Mouse (Mus musculus): ENCODE data around the gene Ing1.
"Not testable (repeated sequence)": the region's sequence is repeated elsewhere in the genome, so short reads cannot be mapped to it uniquely, and the experiment has no call there.

Gene Ing1

DNA sequence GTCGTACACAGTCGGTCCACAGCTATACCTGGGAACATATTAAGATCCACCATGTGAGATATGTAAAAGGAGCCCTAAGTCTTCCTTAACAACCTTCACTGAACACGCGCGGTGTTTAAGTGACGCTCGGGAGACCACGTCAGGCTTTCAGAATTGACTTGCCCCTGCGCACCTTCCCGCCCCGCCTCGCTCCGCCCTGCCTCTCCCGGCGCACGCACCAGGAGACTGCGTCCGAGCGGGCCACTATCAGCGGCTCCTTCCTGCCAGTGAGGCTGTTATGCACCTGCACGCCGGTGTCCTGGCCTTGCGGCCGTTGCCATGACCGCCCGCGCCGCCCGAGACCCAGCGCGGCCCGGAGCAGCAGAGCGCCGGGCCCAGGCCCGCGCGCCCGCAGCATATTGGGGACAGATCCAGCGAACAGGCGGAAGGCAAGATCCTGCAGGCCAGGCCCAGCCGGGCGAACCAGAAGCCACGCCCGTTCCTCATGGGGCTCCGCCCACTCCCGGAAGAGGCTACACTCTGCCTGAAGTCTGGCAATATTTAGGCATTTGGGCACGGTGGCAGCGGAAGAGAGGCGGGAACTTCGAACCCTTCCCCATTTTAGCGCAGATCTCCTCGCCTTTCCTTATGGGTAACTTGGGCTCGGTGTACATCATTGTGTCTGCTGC is 5.0 kb upstream of the Ing1 start, which contains the start of gene Cars2:
Cars2 (minus strand) TSS at position 503 of the 668 bp plus-strand sequence.
- peak; percentile 97 for DNase-seq (ENCODE audit: extremely low read depth, insufficient read length, low spot score)

- not testable (repeated sequence) for DNase-seq (ENCODE audit: extremely low read depth, insufficient read length, low spot score)
Measured at GRCm38 (mm10) chr8:11551497-11551896, 3.9 kb upstream of the Ing1 start.

DNA sequence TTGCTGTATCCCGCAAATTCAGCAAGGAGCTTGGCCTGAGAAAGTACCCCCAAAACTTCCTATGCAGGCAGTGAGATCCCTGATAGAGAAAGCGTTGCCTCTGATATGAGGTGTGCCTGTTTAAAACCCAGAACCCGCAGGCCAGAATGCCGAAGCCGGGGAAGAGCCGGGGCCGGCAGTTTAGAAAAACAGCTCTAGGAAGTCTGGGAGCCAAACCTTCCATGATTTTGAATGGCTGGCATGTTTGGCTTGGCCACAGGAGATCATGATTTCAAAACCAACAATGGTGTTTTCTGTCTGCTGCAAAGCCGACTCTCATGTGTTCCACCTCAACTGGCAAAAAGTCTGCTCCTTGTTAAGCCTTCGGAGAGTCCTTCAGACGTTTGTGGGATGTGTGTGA is 3.0 kb upstream of the Ing1 start:
- DNase-seq (ENCODE audit: extremely low read depth, insufficient read length, low spot score): no peak

DNA sequence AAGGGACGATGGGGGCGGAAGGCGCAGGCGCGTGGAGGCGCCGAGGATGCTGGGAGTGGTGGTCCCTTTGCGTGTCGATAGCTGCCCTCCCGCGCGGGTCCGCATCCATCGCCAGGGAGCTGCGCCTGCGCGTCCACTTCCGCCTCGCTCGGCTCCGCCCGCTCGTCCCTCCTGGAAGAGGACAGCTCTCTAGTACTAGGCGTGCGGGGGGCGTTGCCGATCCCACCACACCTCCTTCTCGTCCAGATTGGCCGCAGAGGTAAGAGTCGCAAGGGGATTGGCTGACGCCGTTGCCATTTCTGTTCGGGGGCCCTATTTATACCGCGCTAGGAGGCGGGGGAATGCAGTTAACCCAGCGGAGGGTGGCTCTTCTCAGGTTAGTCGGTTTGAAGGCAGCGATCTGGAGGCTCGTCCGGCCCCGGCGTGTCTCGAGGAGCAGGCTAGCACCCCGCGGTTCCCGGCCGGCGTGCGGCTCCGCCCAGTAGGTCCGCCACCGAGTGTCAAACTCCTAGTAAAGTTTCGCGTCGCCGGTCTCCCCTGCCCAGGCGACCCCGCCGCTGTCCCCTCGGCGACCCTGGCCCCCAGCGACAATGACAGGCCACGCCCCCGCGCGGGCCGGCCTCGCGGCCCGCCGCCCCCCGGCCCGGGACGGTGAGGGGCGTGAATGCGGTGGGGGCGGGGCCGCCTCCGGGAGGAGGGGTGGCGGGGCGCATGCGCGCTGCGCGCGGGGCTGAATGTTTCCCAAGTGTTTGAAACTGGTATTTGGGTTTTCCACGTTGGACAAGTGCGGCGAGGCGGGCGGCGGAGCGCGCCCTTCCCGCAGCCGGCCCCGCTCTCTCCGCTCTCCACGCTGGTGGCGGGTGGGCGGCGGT is 585 bp downstream of the Ing1 start:
- peak; percentile 99 for DNase-seq (ENCODE audit: extremely low read depth, insufficient read length, low spot score)

GRCm38 (mm10) chr8:11556691-11557423 is 1.5 kb downstream of the Ing1 start:
- DNase-seq (ENCODE audit: extremely low read depth, insufficient read length, low spot score): peak; percentile 57

DNA sequence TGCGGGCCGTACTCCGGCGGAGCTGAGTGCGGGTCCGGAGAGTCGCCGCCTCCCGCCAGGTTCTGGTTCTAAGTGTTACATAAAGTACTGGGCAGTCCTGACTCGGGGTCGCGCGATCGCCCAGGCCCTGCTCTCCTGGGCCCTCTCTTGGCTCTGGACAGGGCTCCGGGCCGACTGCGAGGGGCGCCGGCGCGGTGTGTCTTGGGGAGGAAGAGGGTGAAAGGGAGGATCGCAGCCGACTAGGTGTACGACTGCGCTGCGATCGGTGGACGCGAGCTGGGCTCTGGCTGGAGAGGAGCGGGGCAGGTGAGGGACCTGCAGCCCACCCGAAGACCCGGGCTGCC is 2.0 kb downstream of the Ing1 start:
- no peak for DNase-seq (ENCODE audit: extremely low read depth, insufficient read length, low spot score)

DNA sequence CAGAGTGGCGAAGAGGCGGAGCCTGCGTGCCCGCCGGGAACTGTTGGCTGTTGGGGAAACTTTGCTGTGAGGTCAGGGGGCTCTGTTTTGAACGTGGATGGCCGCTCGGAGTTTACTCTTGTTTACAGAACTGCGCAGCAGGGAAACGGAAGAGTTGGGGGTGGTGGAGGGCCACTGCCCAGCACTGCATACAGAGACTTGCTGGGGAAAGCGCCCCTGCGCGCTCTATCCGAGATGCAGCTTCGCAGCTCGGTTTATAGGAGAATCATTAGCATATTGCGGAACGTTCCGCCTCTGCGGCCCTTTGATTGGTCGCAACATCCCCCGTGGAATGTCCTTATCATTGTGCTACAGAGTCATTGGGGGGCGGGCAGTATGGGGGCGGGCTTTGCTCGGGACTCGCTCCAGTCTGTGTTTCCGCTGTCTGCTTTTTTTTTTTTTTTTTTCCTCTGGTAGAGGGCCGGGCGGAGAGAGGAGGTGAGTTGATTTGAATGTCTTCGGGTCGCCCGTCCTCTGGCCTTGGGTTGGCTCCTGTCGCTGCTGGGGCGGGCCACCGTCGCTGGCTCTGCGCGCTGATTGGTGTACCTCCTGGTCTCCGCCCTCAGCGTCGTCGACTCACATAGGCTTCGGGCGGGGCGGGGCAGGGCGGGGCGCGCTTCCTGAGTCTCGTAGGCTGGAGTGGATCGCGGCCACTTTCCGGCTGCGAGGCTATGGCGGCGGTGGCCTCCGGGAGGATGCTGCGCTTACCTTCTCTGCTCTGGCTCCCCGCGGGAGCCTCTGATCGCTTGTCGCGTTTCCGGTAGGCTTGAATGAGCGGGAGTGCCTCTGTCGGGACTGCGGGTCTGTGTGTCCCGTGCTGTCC is 2.6 kb downstream of the Ing1 start:
- DNase-seq (ENCODE audit: extremely low read depth, insufficient read length, low spot score): peak; percentile 100

DNA sequence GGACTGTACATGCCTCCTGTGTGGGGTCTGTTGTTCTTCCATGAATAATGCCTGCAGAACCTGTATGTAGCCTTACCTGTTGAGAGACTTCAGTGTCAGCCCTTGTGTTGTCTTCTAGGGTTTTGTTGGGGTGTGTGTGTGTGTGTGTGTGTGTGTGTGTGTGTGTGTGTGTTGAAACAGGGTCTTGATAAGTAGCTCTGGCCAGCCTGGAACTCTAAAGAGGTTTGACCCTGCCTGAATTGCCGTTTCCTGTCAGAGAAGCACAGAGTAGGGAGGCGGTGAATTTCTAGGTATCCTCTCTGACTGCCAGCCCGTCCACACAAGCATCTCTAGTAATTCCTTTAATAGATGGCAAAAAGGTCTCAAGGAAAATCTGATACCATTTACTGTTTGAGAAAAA is 4.1 kb downstream of the Ing1 start:
- DNase-seq (ENCODE audit: extremely low read depth, insufficient read length, low spot score): no peak

GRCm38 (mm10) chr8:11560220-11560619 is 4.8 kb downstream of the Ing1 start:
- DNase-seq (ENCODE audit: extremely low read depth, insufficient read length, low spot score): no peak

DNA sequence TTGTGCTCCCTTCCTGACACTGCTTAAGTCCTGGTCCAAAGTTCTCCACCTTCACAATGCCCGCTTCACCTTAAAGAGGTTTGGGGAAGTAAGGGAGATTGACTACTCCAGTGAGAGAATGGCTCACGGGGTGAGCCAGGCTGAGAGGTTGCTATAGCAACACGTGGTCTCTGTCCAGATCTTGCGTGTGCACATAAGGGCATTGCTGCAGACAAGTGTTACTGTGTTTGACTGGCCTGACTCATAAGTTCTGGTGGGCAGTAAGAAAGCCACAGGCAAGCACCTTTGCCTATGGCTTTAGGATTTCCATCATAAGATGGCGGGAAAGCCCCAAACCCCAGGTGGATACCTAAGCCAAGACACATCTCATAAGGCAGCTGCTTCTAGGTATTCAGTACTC is 8.9 kb downstream of the Ing1 start:
- DNase-seq (ENCODE audit: extremely low read depth, insufficient read length, low spot score): no peak

- no peak for DNase-seq (ENCODE audit: extremely low read depth, insufficient read length, low spot score)
Measured at GRCm38 (mm10) chr8:11564721-11565120, 9.3 kb downstream of the Ing1 start.

DNA sequence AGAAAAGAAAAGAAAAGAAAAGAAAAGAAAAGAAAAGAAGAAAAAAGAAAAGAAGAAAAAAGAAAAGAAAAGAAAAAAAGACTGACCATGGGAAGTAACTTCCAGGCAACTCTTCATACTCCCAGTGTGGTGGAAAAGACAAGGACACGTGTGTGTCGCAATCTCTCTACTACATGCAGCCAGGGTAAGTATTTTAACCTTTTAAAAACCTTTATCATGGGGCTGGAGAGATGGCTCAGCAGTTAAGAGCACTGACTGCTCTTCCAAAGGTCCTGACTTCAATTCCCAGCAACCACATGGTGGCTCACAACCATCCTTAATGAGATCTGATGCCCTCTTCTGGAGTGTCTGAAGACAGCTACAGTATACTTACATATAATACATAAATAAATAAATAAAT is 12.8 kb downstream of the Ing1 start:
- not testable (repeated sequence) for DNase-seq (ENCODE audit: extremely low read depth, insufficient read length, low spot score)

DNA sequence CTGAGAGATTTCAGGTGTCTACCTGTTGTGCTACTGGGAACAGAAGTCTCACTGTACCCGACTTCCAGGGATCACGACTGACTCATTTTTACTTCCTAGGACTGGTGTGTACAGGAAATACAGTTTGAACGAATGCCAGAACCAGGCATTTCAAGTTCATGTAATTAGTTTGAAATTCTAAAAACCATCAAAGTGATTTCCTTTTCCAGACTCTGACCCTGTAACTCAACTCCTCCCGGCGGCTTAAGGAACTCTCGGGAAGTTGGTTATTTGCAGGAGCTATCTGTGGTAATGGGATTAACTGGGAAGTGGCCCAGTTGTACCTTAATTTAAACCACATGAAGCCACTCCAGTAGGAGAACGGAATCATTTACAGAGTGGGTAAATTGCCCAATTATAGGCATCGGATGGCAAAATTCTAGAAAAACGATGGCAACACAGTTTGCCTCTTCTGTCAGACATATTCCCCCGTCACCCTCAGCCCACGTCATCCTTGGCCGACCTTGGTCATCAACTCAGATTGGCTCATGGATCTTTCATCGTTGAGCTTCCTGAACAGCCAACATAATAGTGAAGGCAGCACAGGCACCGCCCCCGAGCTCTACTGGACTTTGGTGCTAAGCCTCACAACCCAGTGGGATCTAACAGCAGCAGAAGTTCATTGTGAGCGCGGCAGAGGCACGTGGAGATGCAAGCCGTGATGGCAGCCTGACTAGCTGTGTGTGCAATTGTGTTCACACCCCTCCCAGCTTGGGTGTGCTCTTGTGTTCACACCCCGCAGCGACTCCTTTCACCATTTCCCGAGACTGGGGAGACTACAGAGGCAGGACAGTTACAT is 14.1 kb downstream of the Ing1 start:
- no peak for DNase-seq (ENCODE audit: extremely low read depth, insufficient read length, low spot score)

DNA sequence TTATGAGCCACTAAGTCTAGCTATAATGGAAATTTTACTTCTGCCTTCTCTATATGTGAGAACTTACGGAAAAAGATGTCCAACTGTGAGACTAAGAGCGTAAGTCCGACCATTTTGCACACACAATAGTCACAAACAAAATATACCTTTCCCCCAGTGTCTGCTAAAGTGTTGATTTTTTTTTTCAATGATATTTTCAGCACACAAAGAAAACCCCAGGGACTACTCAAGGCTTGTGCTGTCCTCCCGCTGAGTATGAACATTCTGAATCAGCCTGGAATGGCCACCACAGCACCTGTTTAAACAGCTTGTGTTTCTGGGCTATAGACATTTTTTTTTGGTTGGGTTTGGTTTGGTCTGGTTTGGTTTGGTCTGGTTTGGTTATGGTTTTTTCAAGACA is 15.4 kb downstream of the Ing1 start:
- no peak for DNase-seq (ENCODE audit: extremely low read depth, insufficient read length, low spot score)

GRCm38 (mm10) chr8:11571950-11572349 is 16.6 kb downstream of the Ing1 start:
- DNase-seq (ENCODE audit: extremely low read depth, insufficient read length, low spot score): no peak

GRCm38 (mm10) chr8:11572428-11572827 is 17.1 kb downstream of the Ing1 start:
- DNase-seq (ENCODE audit: extremely low read depth, insufficient read length, low spot score): no peak

GRCm38 (mm10) chr8:11574911-11575603 is 19.7 kb downstream of the Ing1 start:
- DNase-seq (ENCODE audit: extremely low read depth, insufficient read length, low spot score): no peak

GRCm38 (mm10) chr8:11575604-11576384 is 20.4 kb downstream of the Ing1 start:
- no peak for DNase-seq (ENCODE audit: extremely low read depth, insufficient read length, low spot score)
